Mouse (Mus musculus): Measurements from ENCODE around the gene Cryl1. TPM values are rescaled to one million over a fixed set of nuclear protein-coding genes. Genes with fewer than 3 reads are reported as not detected.

Gene Cryl1
- total RNA-seq, 2 experiments from 2014 or later = 35.8 to 40.5 TPM

GRCm38 (mm10) chr14:57375205-57375604 lies 23.1 kb downstream of the Cryl1 start:
- no peak for ATAC-seq (ENCODE audit: poor library complexity, severe bottlenecking)

- peak; percentile 93 for ATAC-seq (ENCODE audit: poor library complexity, severe bottlenecking)
Measured at GRCm38 (mm10) chr14:57372348-57373102, 25.8 kb downstream of the Cryl1 start.

GRCm38 (mm10) chr14:57367327-57367726 lies 31.0 kb downstream of the Cryl1 start:
- no peak for ATAC-seq (ENCODE audit: poor library complexity, severe bottlenecking)

- peak; percentile 97 for ATAC-seq (ENCODE audit: poor library complexity, severe bottlenecking)
Measured at GRCm38 (mm10) chr14:57366724-57367123, 31.6 kb downstream of the Cryl1 start.

- no peak for ATAC-seq (ENCODE audit: poor library complexity, severe bottlenecking)
Measured at GRCm38 (mm10) chr14:57365341-57365740, 33.0 kb downstream of the Cryl1 start.

GRCm38 (mm10) chr14:57363833-57364232 lies 34.5 kb downstream of the Cryl1 start:
- ATAC-seq (ENCODE audit: poor library complexity, severe bottlenecking) = no peak

GRCm38 (mm10) chr14:57362726-57363660 lies 35.3 kb downstream of the Cryl1 start:
- peak; percentile 34; the same call in 1 of the 2 replicates for ATAC-seq (ENCODE audit: poor library complexity, severe bottlenecking)

GRCm38 (mm10) chr14:57357030-57357429 lies 41.3 kb downstream of the Cryl1 start:
- ATAC-seq (ENCODE audit: poor library complexity, severe bottlenecking) = no peak

- ATAC-seq (ENCODE audit: poor library complexity, severe bottlenecking) = no peak
Measured at GRCm38 (mm10) chr14:57351521-57352235, 46.7 kb downstream of the Cryl1 start.

- no peak for ATAC-seq (ENCODE audit: poor library complexity, severe bottlenecking)
Measured at GRCm38 (mm10) chr14:57349955-57350354, 48.4 kb downstream of the Cryl1 start.

GRCm38 (mm10) chr14:57348155-57348554 lies 50.2 kb downstream of the Cryl1 start:
- ATAC-seq (ENCODE audit: poor library complexity, severe bottlenecking) = no peak

- no peak for ATAC-seq (ENCODE audit: poor library complexity, severe bottlenecking)
Measured at GRCm38 (mm10) chr14:57346135-57346534, 52.2 kb downstream of the Cryl1 start.

- 0 out of 2 replicates have a peak, but pooled peaks have one; percentile 15 for ATAC-seq (ENCODE audit: poor library complexity, severe bottlenecking)
Measured at GRCm38 (mm10) chr14:57344781-57345492, 53.4 kb downstream of the Cryl1 start.

- no peak for ATAC-seq (ENCODE audit: poor library complexity, severe bottlenecking)
Measured at GRCm38 (mm10) chr14:57343057-57343750, 55.1 kb downstream of the Cryl1 start.

- no peak for ATAC-seq (ENCODE audit: poor library complexity, severe bottlenecking)
Measured at GRCm38 (mm10) chr14:57342316-57343055, 55.8 kb downstream of the Cryl1 start.

- ATAC-seq (ENCODE audit: poor library complexity, severe bottlenecking) = no peak
Measured at GRCm38 (mm10) chr14:57338666-57339065, 59.7 kb downstream of the Cryl1 start.

GRCm38 (mm10) chr14:57334833-57335232 lies 63.5 kb downstream of the Cryl1 start:
- ATAC-seq (ENCODE audit: poor library complexity, severe bottlenecking) = no peak

GRCm38 (mm10) chr14:57332503-57332902 lies 65.8 kb downstream of the Cryl1 start:
- ATAC-seq (ENCODE audit: poor library complexity, severe bottlenecking) = no peak

GRCm38 (mm10) chr14:57331097-57331496 lies 67.2 kb downstream of the Cryl1 start:
- no peak for ATAC-seq (ENCODE audit: poor library complexity, severe bottlenecking)
